Mouse (Mus musculus) hematopoietic multipotent progenitor cell, adult 10-12 weeks (in vitro differentiated cells): ENCODE data around the gene Polr3f. TPM values are rescaled to one million over a fixed set of nuclear protein-coding genes. Genes with fewer than 3 reads are reported as not detected.

Experiments
- polyA plus RNA-seq: library from polyadenylated mRNA; stranded (reverse); fragments of >175 nt; gene quantifications from 2 replicates; pipeline ENCODE4 v1.2.3, GENCODE M21; 2012; ENCODE audit warnings: low replicate concordance

Gene Polr3f
- polyA plus RNA-seq = 5.7 and 16.7 TPM in 2 replicates

DNA sequence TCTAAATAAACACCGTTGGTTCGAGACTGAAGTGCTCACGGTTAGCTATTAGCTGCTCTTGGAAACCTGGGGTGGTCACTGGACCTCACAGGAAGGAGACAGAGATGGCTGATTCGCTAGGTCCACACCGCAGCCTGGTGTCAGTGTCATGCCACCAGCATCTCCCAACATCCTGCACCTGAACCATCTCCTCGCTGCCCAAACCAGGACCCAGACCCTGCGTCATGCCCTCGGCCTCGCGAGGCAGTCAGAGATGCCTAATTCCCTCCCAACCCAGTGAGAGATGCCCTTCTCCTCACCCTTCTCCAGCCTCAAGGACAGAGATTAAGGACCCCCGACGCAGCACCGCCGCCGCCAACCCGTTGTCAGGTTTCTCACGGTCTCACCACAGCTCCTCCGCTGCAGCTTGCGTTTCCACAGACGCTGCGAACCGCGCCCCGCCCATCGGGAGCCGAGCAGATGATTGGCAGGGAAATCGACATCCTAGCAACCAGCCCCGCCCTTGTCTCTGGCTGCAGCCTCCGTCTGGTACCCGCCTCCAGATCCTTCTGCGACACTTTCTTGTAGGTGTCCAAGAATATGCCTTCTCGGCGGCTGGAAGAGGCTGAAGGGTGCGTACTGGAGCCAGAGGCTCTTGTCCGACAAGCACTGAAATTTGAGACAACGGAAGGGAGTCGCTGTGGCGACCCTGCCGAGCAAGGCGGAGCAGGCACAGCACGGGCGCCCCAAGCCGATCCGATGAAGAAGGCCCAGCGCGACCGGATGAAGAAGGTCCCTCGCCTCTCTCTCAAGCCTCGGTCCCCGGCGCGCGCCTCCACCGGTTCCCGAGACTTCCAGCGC lies at the start of gene Polr3f, which contains the start of gene Dzank1:
Gene Polr3f (plus strand): TSS at position 738 of the 840 bp plus-strand sequence.
Gene Dzank1 (minus strand): TSS at position 434 of the 840 bp plus-strand sequence.

DNA sequence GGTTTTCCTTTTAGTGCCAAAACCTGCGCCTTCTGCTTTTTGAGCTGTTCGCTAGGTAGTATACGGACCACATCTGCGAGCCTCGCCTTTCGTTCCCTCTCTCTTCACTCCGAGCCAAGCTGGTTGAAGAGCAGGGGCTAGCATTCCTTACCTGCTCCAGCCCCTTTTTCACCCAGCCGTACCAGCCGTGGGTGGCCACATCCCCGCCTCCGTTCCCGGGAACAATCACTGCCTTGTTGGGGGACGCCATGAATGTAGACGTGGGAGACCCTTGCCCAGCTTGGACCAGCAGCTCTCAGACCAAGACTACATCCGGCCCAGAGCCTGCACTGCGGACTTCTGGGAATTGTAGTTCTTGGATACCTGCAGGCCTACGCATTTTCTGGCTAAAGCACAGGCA lies 23.0 kb downstream of the Polr3f start, which contains the start of gene Rbbp9:
Gene Rbbp9 (minus strand): TSS at position 341 of the 400 bp plus-strand sequence.

DNA sequence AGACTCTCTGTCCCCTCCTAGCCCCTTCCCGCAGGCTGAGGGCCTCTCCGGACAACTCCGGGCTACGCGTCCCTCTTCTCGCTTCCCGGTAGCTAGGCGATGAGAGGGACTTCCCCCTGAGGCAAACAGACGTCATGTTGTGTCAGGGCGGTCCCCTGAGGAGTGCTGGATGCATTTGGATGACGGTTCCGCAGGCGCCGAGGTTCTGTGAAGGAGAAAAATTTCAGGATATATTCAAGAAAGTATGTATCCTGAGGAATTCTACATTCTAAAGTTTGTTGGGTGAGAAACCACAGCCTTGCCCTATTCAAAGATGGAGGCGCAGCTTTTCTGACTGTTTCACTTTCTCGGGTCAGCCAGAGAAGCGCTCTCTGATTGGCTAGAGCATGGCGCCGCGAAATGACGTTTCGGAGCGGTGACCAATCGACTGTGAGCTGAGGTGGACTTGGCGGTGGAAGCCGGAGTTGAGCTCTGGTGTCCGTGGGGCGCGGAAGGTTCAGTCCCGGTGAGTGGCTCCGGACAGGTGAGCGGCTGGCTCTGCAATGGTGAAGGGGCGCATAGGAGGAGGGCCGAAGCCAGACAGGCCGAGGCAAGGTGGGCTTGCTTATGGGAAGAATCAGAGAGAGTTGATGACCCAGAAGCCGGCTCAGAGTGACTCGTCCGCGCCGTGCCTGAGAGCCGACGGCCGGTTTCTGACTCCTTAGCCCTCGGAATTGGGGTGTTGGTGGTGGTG lies 28.5 kb downstream of the Polr3f start, which contains the start of gene Sec23b:
Gene Sec23b (plus strand): TSS at position 410 of the 733 bp plus-strand sequence.

Other genes with a start within 250 kb of the Polr3f start
- not detected in 2 replicates for gene Ovol2, start 195.6 kb upstream of the Polr3f start, polyA plus RNA-seq
- 9.0 and 21.9 TPM in 2 replicates for gene Kat14, start 158.7 kb upstream of the Polr3f start, polyA plus RNA-seq
- 0.27 and 14.0 TPM in 2 replicates for gene Pet117, start 158.7 kb upstream of the Polr3f start, polyA plus RNA-seq
- gene Dzank1, start 304 bp upstream of the Polr3f start, polyA plus RNA-seq = 0.03 and 0.12 TPM in 2 replicates
- gene Rbbp9, start 23.2 kb downstream of the Polr3f start, polyA plus RNA-seq = 0.99 and 1.4 TPM in 2 replicates
- gene Sec23b, start 28.5 kb downstream of the Polr3f start, polyA plus RNA-seq = 4.4 and 8.7 TPM in 2 replicates
- gene Smim26, start 66.3 kb downstream of the Polr3f start, polyA plus RNA-seq = 1.4 and 2.2 TPM in 2 replicates
- 2.0 and 13.0 TPM in 2 replicates for gene Dtd1, start 72.2 kb downstream of the Polr3f start, polyA plus RNA-seq